Mouse (Mus musculus) MEL (cell line): ENCODE measurements around the gene Zfp941. TPM values are rescaled to one million over a fixed set of nuclear protein-coding genes. Genes with fewer than 3 reads are reported as not detected.

Source experiments
- DNase-seq: peaks from one replicate; pipeline ENCODE4 v3.0.0; 2011; ENCODE audit warnings: low read depth, low spot score
- H3K27ac ChIP-seq: 2 replicates; pipeline ENCODE4 v1.5.1; 2012; ENCODE audit warnings: low read depth, mild to moderate bottlenecking, control low read depth, low read length, moderate library complexity; ENCODE audit not compliant: control insufficient read depth
- H3K27me3 ChIP-seq, 2 experiments: fragments of 150-350 bp in 1 of 2; sonication (generic) in 1 of 2; 2 replicates each; pipeline ENCODE4 v1.6.1; 2012; ENCODE audit warnings: low read length in 2 of 2, mild to moderate bottlenecking in 2 of 2, improper control_type of control experiment in 1 of 2, moderate library complexity in 1 of 2; ENCODE audit not compliant: insufficient read depth in 2 of 2, control insufficient read depth in 1 of 2
- H3K36me3 ChIP-seq, 2 experiments: 2 replicates each; pipeline ENCODE4 v1.6.1; 2012 to 2014; ENCODE audit warnings: low read length in 2 of 2, improper control_type of control experiment in 1 of 2, inconsistent platforms in 1 of 2, mild to moderate bottlenecking in 1 of 2; ENCODE audit not compliant: insufficient read depth in 2 of 2, control insufficient read depth in 1 of 2
- H3K4me1 ChIP-seq, 2 experiments: fragments of 150-350 bp in 1 of 2; sonication (generic) in 1 of 2; 2 replicates each; pipeline ENCODE4 v1.6.1; 2012; ENCODE audit warnings: low read length in 2 of 2, improper control_type of control experiment in 1 of 2, mild to moderate bottlenecking in 1 of 2; ENCODE audit not compliant: insufficient read depth in 2 of 2, control insufficient read depth in 1 of 2
- H3K4me3 ChIP-seq, 2 experiments: fragments of 150-350 bp in 1 of 2; sonication (generic) in 1 of 2; 2 replicates each; pipeline ENCODE4 v1.5.1; 2012; ENCODE audit warnings: low read depth in 2 of 2, low read length in 2 of 2, mild to moderate bottlenecking in 2 of 2, moderate library complexity in 2 of 2, control low read depth in 1 of 2, improper control_type of control experiment in 1 of 2; ENCODE audit not compliant: control insufficient read depth in 1 of 2, insufficient read depth in 1 of 2
- H3K79me2 ChIP-seq: 2 replicates; pipeline ENCODE4 v1.6.1; 2012; ENCODE audit warnings: mild to moderate bottlenecking, low read length, moderate library complexity; ENCODE audit not compliant: control insufficient read depth, poor library complexity, insufficient read depth
- H3K9ac ChIP-seq: 2 replicates; pipeline ENCODE4 v1.6.1; 2012; ENCODE audit warnings: low read depth, mild to moderate bottlenecking, control low read depth, low read length, moderate library complexity; ENCODE audit not compliant: control insufficient read depth, poor library complexity, severe bottlenecking
- H3K9me3 ChIP-seq: fragments of 150-350 bp; sonication (generic); replicated peaks from 2 replicates; pipeline ENCODE4 v1.6.1; 2012; ENCODE audit warnings: mild to moderate bottlenecking, low read length, improper control_type of control experiment, moderate library complexity; ENCODE audit not compliant: insufficient read depth
- BHLHE40 ChIP-seq: IDR thresholded peaks from 2 replicates; pipeline ENCODE4 v1.6.1; 2012; ENCODE audit warnings: low read depth, mild to moderate bottlenecking, inconsistent platforms, low read length, improper control_type of control experiment, borderline replicate concordance
- CHD2 ChIP-seq: IDR thresholded peaks from 2 replicates; pipeline ENCODE4 v1.6.1; 2011; ENCODE audit warnings: low read length, improper control_type of control experiment
- E2F4 ChIP-seq: IDR thresholded peaks from 2 replicates; pipeline ENCODE4 v1.6.1; 2011; ENCODE audit warnings: low read depth, low read length, improper control_type of control experiment, borderline replicate concordance
- EP300 ChIP-seq, 2 experiments: IDR thresholded peaks; 2 replicates each; pipeline ENCODE4 v1.6.1; 2011; ENCODE audit warnings: improper control_type of control experiment in 2 of 2, low read length in 2 of 2, low read depth in 1 of 2, mild to moderate bottlenecking in 1 of 2
- GABPA ChIP-seq: IDR thresholded peaks from 2 replicates; pipeline ENCODE4 v1.6.1; 2012; ENCODE audit warnings: low read depth, mild to moderate bottlenecking, inconsistent platforms, low read length, improper control_type of control experiment, moderate library complexity
- GATA1 ChIP-seq: IDR thresholded peaks from 2 replicates; pipeline ENCODE4 v1.6.1; 2011; ENCODE audit warnings: low read depth, low read length, improper control_type of control experiment
- HCFC1 ChIP-seq: IDR thresholded peaks from 2 replicates; pipeline ENCODE4 v1.6.1; 2012; ENCODE audit warnings: low read depth, mild to moderate bottlenecking, inconsistent platforms, low read length, improper control_type of control experiment, moderate library complexity
- JUND ChIP-seq: IDR thresholded peaks from 2 replicates; pipeline ENCODE4 v1.6.1; 2011; ENCODE audit warnings: low read depth, mild to moderate bottlenecking, improper control_type of control experiment, low read length
- KAT2A ChIP-seq: conservative IDR thresholded peaks from 2 replicates; pipeline ENCODE4 v1.6.1; 2012; ENCODE audit warnings: low read depth, low read length, improper control_type of control experiment, inconsistent platforms
- MAX ChIP-seq: IDR thresholded peaks from 2 replicates; pipeline ENCODE4 v1.6.1; 2011; ENCODE audit warnings: low read length, improper control_type of control experiment
- MAZ ChIP-seq: IDR thresholded peaks from 2 replicates; pipeline ENCODE4 v1.6.1; 2012; ENCODE audit warnings: low read depth, mild to moderate bottlenecking, inconsistent platforms, low read length, improper control_type of control experiment
- MEF2A ChIP-seq: IDR thresholded peaks from 2 replicates; pipeline ENCODE4 v1.6.1; 2014; ENCODE audit warnings: low read depth, mild to moderate bottlenecking, inconsistent platforms, low read length, improper control_type of control experiment; ENCODE audit not compliant: poor library complexity, insufficient replicate concordance, severe bottlenecking; ENCODE audit errors: extremely low read depth
- MXI1 ChIP-seq: IDR thresholded peaks from 2 replicates; pipeline ENCODE4 v1.6.1; 2011; ENCODE audit warnings: mild to moderate bottlenecking, low read depth, low read length, improper control_type of control experiment
- MYB ChIP-seq: IDR thresholded peaks from 2 replicates; pipeline ENCODE4 v1.6.1; 2011; ENCODE audit warnings: mild to moderate bottlenecking, low read depth, low read length, improper control_type of control experiment
- NELFE ChIP-seq: IDR thresholded peaks from 2 replicates; pipeline ENCODE4 v1.6.1; 2011; ENCODE audit warnings: low read depth, low read length, improper control_type of control experiment
- POLR2A ChIP-seq, 2 experiments: IDR thresholded peaks; 2 replicates each; pipeline ENCODE4 v1.6.1; 2011 to 2012; ENCODE audit warnings: low read length in 2 of 2, mild to moderate bottlenecking in 2 of 2, control low read depth in 1 of 2, improper control_type of control experiment in 1 of 2, low read depth in 1 of 2, moderate library complexity in 1 of 2; ENCODE audit not compliant: control insufficient read depth in 1 of 2, insufficient read depth in 1 of 2, poor library complexity in 1 of 2
- POLR2AphosphoS2 ChIP-seq: IDR thresholded peaks from 2 replicates; pipeline ENCODE4 v1.6.1; 2011; ENCODE audit warnings: low read length, improper control_type of control experiment
- POLR2AphosphoS5 ChIP-seq: IDR thresholded peaks from 2 replicates; pipeline ENCODE4 v1.6.1; 2012; ENCODE audit warnings: low read depth, borderline replicate concordance, mild to moderate bottlenecking, inconsistent platforms, low read length, moderate library complexity, mixed read lengths
- RAD21 ChIP-seq: IDR thresholded peaks from 2 replicates; pipeline ENCODE4 v1.6.1; 2011; ENCODE audit warnings: mild to moderate bottlenecking, low read depth, low read length, improper control_type of control experiment
- SIN3A ChIP-seq: IDR thresholded peaks from 2 replicates; pipeline ENCODE4 v1.6.1; 2012; ENCODE audit warnings: low read length, improper control_type of control experiment, inconsistent platforms
- TCF12 ChIP-seq: IDR thresholded peaks from 2 replicates; pipeline ENCODE4 v1.6.1; 2014; ENCODE audit warnings: low read depth, mild to moderate bottlenecking, inconsistent platforms, low read length, improper control_type of control experiment, moderate library complexity
- UBTF ChIP-seq: IDR thresholded peaks from 2 replicates; pipeline ENCODE4 v1.6.1; 2012; ENCODE audit warnings: low read depth, mild to moderate bottlenecking, inconsistent platforms, low read length, improper control_type of control experiment, moderate library complexity, borderline replicate concordance; ENCODE audit not compliant: insufficient read depth
- ZC3H11A ChIP-seq: IDR thresholded peaks from 2 replicates; pipeline ENCODE4 v1.6.1; 2012; ENCODE audit warnings: low read depth, mild to moderate bottlenecking, inconsistent platforms, low read length, improper control_type of control experiment
- ZKSCAN1 ChIP-seq: IDR thresholded peaks from 2 replicates; pipeline ENCODE4 v1.6.1; 2012; ENCODE audit warnings: low read depth, mild to moderate bottlenecking, inconsistent platforms, low read length, improper control_type of control experiment, moderate library complexity
- ZMIZ1 ChIP-seq: IDR thresholded peaks from 2 replicates; pipeline ENCODE4 v1.6.1; 2012; ENCODE audit warnings: low read depth, mild to moderate bottlenecking, inconsistent platforms, low read length, improper control_type of control experiment, moderate library complexity
- ZNF384 ChIP-seq: IDR thresholded peaks from 2 replicates; pipeline ENCODE4 v1.6.1; 2012; ENCODE audit warnings: low read depth, mild to moderate bottlenecking, inconsistent platforms, low read length, improper control_type of control experiment
- polyA plus RNA-seq, 2 experiments: library from polyadenylated mRNA; stranded (reverse) in 1 of 2; unstranded in 1 of 2; fragments of >175 nt in 1 of 2; fragments of >200 nt in 1 of 2; gene quantifications; 2 replicates each; pipeline versions ENCODE4 v1.2.1 to v1.2.4; 2012; ENCODE audit warnings: low replicate concordance in 2 of 2, low read depth in 1 of 2; ENCODE audit not compliant: insufficient read length in 2 of 2, insufficient read depth in 1 of 2, missing spikeins in 1 of 2
- total RNA-seq: library from RNA; depleted of rRNA; stranded (reverse); fragments of 300-350 nt; gene quantifications from 2 replicates; pipeline ENCODE4 v1.2.3, GENCODE M21; 2012

Zfp941 gene
- total and polyA plus RNA-seq, 3 experiments = not detected

GRCm38 (mm10) chr7:140854483-140854882 is 32.5 kb upstream of the Zfp941 start:
- DNase-seq = no peak
- TF ChIP-seq CHD2 (no peak), UBTF (no peak), GABPA (no peak), MYB (no peak), MXI1 (no peak), NELFE (no peak), JUND (no peak), POLR2AphosphoS5 (no peak), ZKSCAN1 (no peak), ZC3H11A (no peak), ZNF384 (no peak), TCF12 (no peak), HCFC1 (no peak)
- Histone ChIP-seq H3K36me3 (peaks cover 0 to 8% of the 10 kb centered on the region in 2 experiments; a peak in 2 of 4 replicates), H3K27me3 (no peaks in the 10 kb centered on the region), H3K4me3 (no peak overlapping the region), H3K9me3 (no peaks in the 10 kb centered on the region), H3K79me2 (peaks cover 37% of the 10 kb centered on the region), H3K4me1 (peaks cover 3 to 19% of the 10 kb centered on the region in 2 experiments; a peak in 3 of 4 replicates), H3K9ac (no peak overlapping the region), H3K27ac (no peak overlapping the region)

GRCm38 (mm10) chr7:140853386-140853785 is 31.4 kb upstream of the Zfp941 start:
- Histone ChIP-seq H3K9me3 (no peaks in the 10 kb centered on the region), H3K79me2 (peaks cover 28% of the 10 kb centered on the region), H3K4me3 (no peak overlapping the region), H3K36me3 (peaks cover 0 to 4% of the 10 kb centered on the region in 2 experiments; a peak in 2 of 4 replicates), H3K27me3 (no peaks in the 10 kb centered on the region), H3K27ac (no peak overlapping the region), H3K4me1 (peaks cover 2 to 14% of the 10 kb centered on the region in 2 experiments; a peak in 3 of 4 replicates), H3K9ac (no peak overlapping the region)
- DNase-seq = no peak
- TF ChIP-seq EP300 (IDR thresholded peaks at IDR 0.05; ENCODE audit: low read depth in 1 of 2, low read length in 2 of 2) (no peak), POLR2A (IDR thresholded peaks at IDR 0.05; ENCODE audit: control insufficient read depth in 1 of 2, insufficient read depth in 1 of 2, low read depth in 1 of 2, low read length in 2 of 2, poor library complexity in 1 of 2) (no peak), CHD2 (no peak), HCFC1 (no peak), GATA1 (no peak), ZMIZ1 (no peak), MEF2A (no peak), MYB (no peak), ZC3H11A (no peak), MAZ (no peak), BHLHE40 (no peak), KAT2A (no peak), POLR2AphosphoS2 (no peak), MAX (no peak), POLR2AphosphoS5 (no peak), RAD21 (no peak), SIN3A (no peak), NELFE (no peak), MXI1 (no peak), E2F4 (no peak)
